Mouse (Mus musculus): ENCODE data around the gene 1700023F06Rik. TPM values are rescaled to one million over a fixed set of nuclear protein-coding genes. Genes with fewer than 3 reads are reported as not detected.

Gene 1700023F06Rik
- polyA plus RNA-seq, 1 experiment from 2014 or later, result 0.38 TPM

GRCm38 (mm10) chr11:103160738-103161137 is 47.6 kb downstream of the 1700023F06Rik start:
- H3K4me1 ChIP-seq (ENCODE audit: insufficient read depth, low read depth, low read length), result 0 out of 2 replicates have a peak, but pooled peaks cover 4% of the 10 kb centered on the region
- ATAC-seq (no peak), DNase-seq (ENCODE audit: low spot score) (no peak)
- H3K27me3 ChIP-seq (replicated peaks; ENCODE audit: insufficient read depth, low read length), result no peaks in the 10 kb centered on the region
- no peak for TF ChIP-seq EP300 (IDR thresholded peaks at IDR 0.05)
- no peak for TF ChIP-seq CTCF (IDR thresholded peaks at IDR 0.05)
- H3K36me3 ChIP-seq (ENCODE audit: insufficient read depth, low read length), result no peaks in the 10 kb centered on the region
- H3K4me3 ChIP-seq (ENCODE audit: low read depth, low read length), result no peak overlapping the region
- H3K9ac ChIP-seq (replicated peaks; ENCODE audit: low read depth), result no peak overlapping the region
- H3K9me3 ChIP-seq (ENCODE audit: low read length), result no peaks in the 10 kb centered on the region
- H3K27ac ChIP-seq (ENCODE audit: low read length), result no peak overlapping the region
- WGBS, result 81% methylated on average over 11 of the region's 11 CpGs
- no peak overlapping the region for H3K4me2 ChIP-seq (replicated peaks; ENCODE audit: low read depth, low read length)

GRCm38 (mm10) chr11:103158621-103159478 is 49.5 kb downstream of the 1700023F06Rik start:
- H3K4me1 ChIP-seq (ENCODE audit: insufficient read depth, low read depth, low read length), result 0 out of 2 replicates have a peak, but pooled peaks cover 4% of the 10 kb centered on the region

GRCm38 (mm10) chr11:103149771-103150170 is 58.6 kb downstream of the 1700023F06Rik start:
- no peak overlapping the region for H3K27ac ChIP-seq (ENCODE audit: low read length)
- no peaks in the 10 kb centered on the region for H3K4me1 ChIP-seq (ENCODE audit: insufficient read depth, low read depth, low read length)
- H3K27me3 ChIP-seq (replicated peaks; ENCODE audit: insufficient read depth, low read length), result no peaks in the 10 kb centered on the region
- TF ChIP-seq EP300 (IDR thresholded peaks at IDR 0.05) (no peak), CTCF (IDR thresholded peaks at IDR 0.05) (no peak)
- H3K9me3 ChIP-seq (ENCODE audit: low read length), result no peaks in the 10 kb centered on the region
- no peaks in the 10 kb centered on the region for H3K36me3 ChIP-seq (ENCODE audit: insufficient read depth, low read length)
- ATAC-seq (no peak), DNase-seq (ENCODE audit: low spot score) (no peak)
- no peak overlapping the region for H3K9ac ChIP-seq (replicated peaks; ENCODE audit: low read depth)
- H3K4me2 ChIP-seq (replicated peaks; ENCODE audit: low read depth, low read length), result no peak overlapping the region
- no peak overlapping the region for H3K4me3 ChIP-seq (ENCODE audit: low read depth, low read length)
- WGBS, result 88% methylated on average over 4 of the region's 4 CpGs

More at GRCm38 (mm10) chr11:103158621-103159478, 49.5 kb downstream of the 1700023F06Rik start:
- peak overlapping the region; percentile 51 for H3K4me2 ChIP-seq (replicated peaks; ENCODE audit: low read depth, low read length)
- ATAC-seq (peak; percentile 97), DNase-seq (ENCODE audit: low spot score) (peak; percentile 96)
- no peaks in the 10 kb centered on the region for H3K9me3 ChIP-seq (ENCODE audit: low read length)
- TF ChIP-seq EP300 (IDR thresholded peaks at IDR 0.05), result no peak
- TF ChIP-seq CTCF (IDR thresholded peaks at IDR 0.05), result peak; percentile 99
- no peak overlapping the region; the same call in 1 of the 2 replicates for H3K9ac ChIP-seq (replicated peaks; ENCODE audit: low read depth)
- H3K27me3 ChIP-seq (replicated peaks; ENCODE audit: insufficient read depth, low read length), result no peaks in the 10 kb centered on the region
- peak overlapping the region; percentile 24 for H3K4me3 ChIP-seq (ENCODE audit: low read depth, low read length)
- H3K27ac ChIP-seq (ENCODE audit: low read length), result peak overlapping the region; percentile 34; the same call in 1 of the 2 replicates
- WGBS, result 1% methylated on average over 25 of the region's 25 CpGs
- no peaks in the 10 kb centered on the region for H3K36me3 ChIP-seq (ENCODE audit: insufficient read depth, low read length)

Other genes starting within 250 kb of the 1700023F06Rik start
- gene Nmt1, start 180.4 kb downstream of the 1700023F06Rik start, polyA plus RNA-seq (2015; fragmentation: Nextera tagmentation; extraction: Ambion mirVana), result 50.5 and 52.1 TPM in 2 replicates
- gene Dcakd, start 180.2 kb downstream of the 1700023F06Rik start, polyA plus RNA-seq (2015; fragmentation: Nextera tagmentation; extraction: Ambion mirVana), result 43.5 and 51.1 TPM in 2 replicates
- 3.7 and 3.8 TPM in 2 replicates for gene Plcd3, start 106.9 kb downstream of the 1700023F06Rik start, polyA plus RNA-seq (2015; fragmentation: Nextera tagmentation; extraction: Ambion mirVana)
- 28.8 and 34.5 TPM in 2 replicates for gene Acbd4, start 106.9 kb downstream of the 1700023F06Rik start, polyA plus RNA-seq (2015; fragmentation: Nextera tagmentation; extraction: Ambion mirVana)
- gene Hexim1, start 92.3 kb downstream of the 1700023F06Rik start, polyA plus RNA-seq (2015; fragmentation: Nextera tagmentation; extraction: Ambion mirVana), result 6.5 TPM in 2 replicates
- 6.2 and 7.1 TPM in 2 replicates for gene Hexim2, start 76.1 kb downstream of the 1700023F06Rik start, polyA plus RNA-seq (2015; fragmentation: Nextera tagmentation; extraction: Ambion mirVana)
- 4.1 and 4.9 TPM in 2 replicates for gene Fmnl1, start 37.5 kb downstream of the 1700023F06Rik start, polyA plus RNA-seq (2015; fragmentation: Nextera tagmentation; extraction: Ambion mirVana)
- gene Spata32, start 9.9 kb upstream of the 1700023F06Rik start, polyA plus RNA-seq (2015; fragmentation: Nextera tagmentation; extraction: Ambion mirVana), result not detected in 2 replicates
- gene Map3k14, start 58.9 kb upstream of the 1700023F06Rik start, polyA plus RNA-seq (2015; fragmentation: Nextera tagmentation; extraction: Ambion mirVana), result 2.6 and 4.0 TPM in 2 replicates
- 18.5 and 20.0 TPM in 2 replicates for gene Arhgap27, start 155.1 kb upstream of the 1700023F06Rik start, polyA plus RNA-seq (2015; fragmentation: Nextera tagmentation; extraction: Ambion mirVana)
- gene Plekhm1, start 204.1 kb upstream of the 1700023F06Rik start, polyA plus RNA-seq (2015; fragmentation: Nextera tagmentation; extraction: Ambion mirVana), result 8.1 and 9.4 TPM in 2 replicates

Measured in lung, postnatal 0 days (tissue).